Mouse (Mus musculus) MEL (cell line): ENCODE measurements around the gene Gss. TPM values are rescaled to one million over a fixed set of nuclear protein-coding genes. Genes with fewer than 3 reads are reported as not detected.

Experiments used
- DNase-seq: peaks from one replicate; pipeline ENCODE4 v3.0.0; 2011; ENCODE audit warnings: low read depth, low spot score
- H3K27ac ChIP-seq: 2 replicates; pipeline ENCODE4 v1.5.1; 2012; ENCODE audit warnings: low read depth, mild to moderate bottlenecking, control low read depth, low read length, moderate library complexity; ENCODE audit not compliant: control insufficient read depth
- H3K27me3 ChIP-seq, 2 experiments: fragments of 150-350 bp in 1 of 2; sonication (generic) in 1 of 2; 2 replicates each; pipeline ENCODE4 v1.6.1; 2012; ENCODE audit warnings: low read length in 2 of 2, mild to moderate bottlenecking in 2 of 2, improper control_type of control experiment in 1 of 2, moderate library complexity in 1 of 2; ENCODE audit not compliant: insufficient read depth in 2 of 2, control insufficient read depth in 1 of 2
- H3K36me3 ChIP-seq, 2 experiments: 2 replicates each; pipeline ENCODE4 v1.6.1; 2012 to 2014; ENCODE audit warnings: low read length in 2 of 2, improper control_type of control experiment in 1 of 2, inconsistent platforms in 1 of 2, mild to moderate bottlenecking in 1 of 2; ENCODE audit not compliant: insufficient read depth in 2 of 2, control insufficient read depth in 1 of 2
- H3K4me1 ChIP-seq, 2 experiments: fragments of 150-350 bp in 1 of 2; sonication (generic) in 1 of 2; 2 replicates each; pipeline ENCODE4 v1.6.1; 2012; ENCODE audit warnings: low read length in 2 of 2, improper control_type of control experiment in 1 of 2, mild to moderate bottlenecking in 1 of 2; ENCODE audit not compliant: insufficient read depth in 2 of 2, control insufficient read depth in 1 of 2
- H3K4me3 ChIP-seq, 2 experiments: fragments of 150-350 bp in 1 of 2; sonication (generic) in 1 of 2; 2 replicates each; pipeline ENCODE4 v1.5.1; 2012; ENCODE audit warnings: low read depth in 2 of 2, low read length in 2 of 2, mild to moderate bottlenecking in 2 of 2, moderate library complexity in 2 of 2, control low read depth in 1 of 2, improper control_type of control experiment in 1 of 2; ENCODE audit not compliant: control insufficient read depth in 1 of 2, insufficient read depth in 1 of 2
- H3K79me2 ChIP-seq: 2 replicates; pipeline ENCODE4 v1.6.1; 2012; ENCODE audit warnings: mild to moderate bottlenecking, low read length, moderate library complexity; ENCODE audit not compliant: control insufficient read depth, poor library complexity, insufficient read depth
- H3K9ac ChIP-seq: 2 replicates; pipeline ENCODE4 v1.6.1; 2012; ENCODE audit warnings: low read depth, mild to moderate bottlenecking, control low read depth, low read length, moderate library complexity; ENCODE audit not compliant: control insufficient read depth, poor library complexity, severe bottlenecking
- H3K9me3 ChIP-seq: fragments of 150-350 bp; sonication (generic); replicated peaks from 2 replicates; pipeline ENCODE4 v1.6.1; 2012; ENCODE audit warnings: mild to moderate bottlenecking, low read length, improper control_type of control experiment, moderate library complexity; ENCODE audit not compliant: insufficient read depth
- BHLHE40 ChIP-seq: IDR thresholded peaks from 2 replicates; pipeline ENCODE4 v1.6.1; 2012; ENCODE audit warnings: low read depth, mild to moderate bottlenecking, inconsistent platforms, low read length, improper control_type of control experiment, borderline replicate concordance
- CHD1 ChIP-seq: IDR thresholded peaks from 2 replicates; pipeline ENCODE4 v1.6.1; 2012; ENCODE audit warnings: low read depth, mild to moderate bottlenecking, inconsistent platforms, low read length, improper control_type of control experiment
- CHD2 ChIP-seq: IDR thresholded peaks from 2 replicates; pipeline ENCODE4 v1.6.1; 2011; ENCODE audit warnings: low read length, improper control_type of control experiment
- CTCF ChIP-seq, 3 experiments: IDR thresholded peaks in 2 of 3; conservative IDR thresholded peaks in 1 of 3; 2 replicates each; pipeline ENCODE4 v1.5.1; 2011 to 2012; ENCODE audit warnings: low read length in 3 of 3, low read depth in 2 of 3, mild to moderate bottlenecking in 2 of 3, improper control_type of control experiment in 1 of 3, inconsistent platforms in 1 of 3, mixed read lengths in 1 of 3, moderate library complexity in 1 of 3; ENCODE audit not compliant: control insufficient read depth in 1 of 3, insufficient read depth in 1 of 3, poor library complexity in 1 of 3, severe bottlenecking in 1 of 3
- EP300 ChIP-seq, 2 experiments: IDR thresholded peaks; 2 replicates each; pipeline ENCODE4 v1.6.1; 2011; ENCODE audit warnings: improper control_type of control experiment in 2 of 2, low read length in 2 of 2, low read depth in 1 of 2, mild to moderate bottlenecking in 1 of 2
- ETS1 ChIP-seq: IDR thresholded peaks from 2 replicates; pipeline ENCODE4 v1.6.1; 2012; ENCODE audit warnings: low read depth, mild to moderate bottlenecking, inconsistent platforms, low read length, improper control_type of control experiment, moderate library complexity
- GABPA ChIP-seq: IDR thresholded peaks from 2 replicates; pipeline ENCODE4 v1.6.1; 2012; ENCODE audit warnings: low read depth, mild to moderate bottlenecking, inconsistent platforms, low read length, improper control_type of control experiment, moderate library complexity
- GATA1 ChIP-seq: IDR thresholded peaks from 2 replicates; pipeline ENCODE4 v1.6.1; 2011; ENCODE audit warnings: low read depth, low read length, improper control_type of control experiment
- JUND ChIP-seq: IDR thresholded peaks from 2 replicates; pipeline ENCODE4 v1.6.1; 2011; ENCODE audit warnings: low read depth, mild to moderate bottlenecking, improper control_type of control experiment, low read length
- KAT2A ChIP-seq: conservative IDR thresholded peaks from 2 replicates; pipeline ENCODE4 v1.6.1; 2012; ENCODE audit warnings: low read depth, low read length, improper control_type of control experiment, inconsistent platforms
- MAX ChIP-seq: IDR thresholded peaks from 2 replicates; pipeline ENCODE4 v1.6.1; 2011; ENCODE audit warnings: low read length, improper control_type of control experiment
- MEF2A ChIP-seq: IDR thresholded peaks from 2 replicates; pipeline ENCODE4 v1.6.1; 2014; ENCODE audit warnings: low read depth, mild to moderate bottlenecking, inconsistent platforms, low read length, improper control_type of control experiment; ENCODE audit not compliant: poor library complexity, insufficient replicate concordance, severe bottlenecking; ENCODE audit errors: extremely low read depth
- MXI1 ChIP-seq: IDR thresholded peaks from 2 replicates; pipeline ENCODE4 v1.6.1; 2011; ENCODE audit warnings: mild to moderate bottlenecking, low read depth, low read length, improper control_type of control experiment
- MYB ChIP-seq: IDR thresholded peaks from 2 replicates; pipeline ENCODE4 v1.6.1; 2011; ENCODE audit warnings: mild to moderate bottlenecking, low read depth, low read length, improper control_type of control experiment
- MYC ChIP-seq: IDR thresholded peaks from 2 replicates; pipeline ENCODE4 v1.6.1; 2011; ENCODE audit warnings: low read depth, mild to moderate bottlenecking, low read length, improper control_type of control experiment, moderate library complexity
- NRF1 ChIP-seq: IDR thresholded peaks from 2 replicates; pipeline ENCODE4 v1.6.1; 2014; ENCODE audit warnings: low read depth, mild to moderate bottlenecking, inconsistent platforms, low read length, improper control_type of control experiment, moderate library complexity; ENCODE audit not compliant: poor library complexity, insufficient read depth, severe bottlenecking
- POLR2A ChIP-seq, 2 experiments: IDR thresholded peaks; 2 replicates each; pipeline ENCODE4 v1.6.1; 2011 to 2012; ENCODE audit warnings: low read length in 2 of 2, mild to moderate bottlenecking in 2 of 2, control low read depth in 1 of 2, improper control_type of control experiment in 1 of 2, low read depth in 1 of 2, moderate library complexity in 1 of 2; ENCODE audit not compliant: control insufficient read depth in 1 of 2, insufficient read depth in 1 of 2, poor library complexity in 1 of 2
- POLR2AphosphoS2 ChIP-seq: IDR thresholded peaks from 2 replicates; pipeline ENCODE4 v1.6.1; 2011; ENCODE audit warnings: low read length, improper control_type of control experiment
- POLR2AphosphoS5 ChIP-seq: IDR thresholded peaks from 2 replicates; pipeline ENCODE4 v1.6.1; 2012; ENCODE audit warnings: low read depth, borderline replicate concordance, mild to moderate bottlenecking, inconsistent platforms, low read length, moderate library complexity, mixed read lengths
- RAD21 ChIP-seq: IDR thresholded peaks from 2 replicates; pipeline ENCODE4 v1.6.1; 2011; ENCODE audit warnings: mild to moderate bottlenecking, low read depth, low read length, improper control_type of control experiment
- SMC3 ChIP-seq: IDR thresholded peaks from 2 replicates; pipeline ENCODE4 v1.6.1; 2011; ENCODE audit warnings: low read depth, low read length, improper control_type of control experiment
- TAL1 ChIP-seq: IDR thresholded peaks from 2 replicates; pipeline ENCODE4 v1.6.1; 2012; ENCODE audit warnings: mild to moderate bottlenecking, inconsistent platforms, low read length, moderate library complexity, mixed read lengths
- UBTF ChIP-seq: IDR thresholded peaks from 2 replicates; pipeline ENCODE4 v1.6.1; 2012; ENCODE audit warnings: low read depth, mild to moderate bottlenecking, inconsistent platforms, low read length, improper control_type of control experiment, moderate library complexity, borderline replicate concordance; ENCODE audit not compliant: insufficient read depth
- ZC3H11A ChIP-seq: IDR thresholded peaks from 2 replicates; pipeline ENCODE4 v1.6.1; 2012; ENCODE audit warnings: low read depth, mild to moderate bottlenecking, inconsistent platforms, low read length, improper control_type of control experiment
- ZKSCAN1 ChIP-seq: IDR thresholded peaks from 2 replicates; pipeline ENCODE4 v1.6.1; 2012; ENCODE audit warnings: low read depth, mild to moderate bottlenecking, inconsistent platforms, low read length, improper control_type of control experiment, moderate library complexity
- ZMIZ1 ChIP-seq: IDR thresholded peaks from 2 replicates; pipeline ENCODE4 v1.6.1; 2012; ENCODE audit warnings: low read depth, mild to moderate bottlenecking, inconsistent platforms, low read length, improper control_type of control experiment, moderate library complexity
- polyA plus RNA-seq, 2 experiments: library from polyadenylated mRNA; stranded (reverse) in 1 of 2; unstranded in 1 of 2; fragments of >175 nt in 1 of 2; fragments of >200 nt in 1 of 2; gene quantifications; 2 replicates each; pipeline versions ENCODE4 v1.2.1 to v1.2.4; 2012; ENCODE audit warnings: low replicate concordance in 2 of 2, low read depth in 1 of 2; ENCODE audit not compliant: insufficient read length in 2 of 2, insufficient read depth in 1 of 2, missing spikeins in 1 of 2
- total RNA-seq: library from RNA; depleted of rRNA; stranded (reverse); fragments of 300-350 nt; gene quantifications from 2 replicates; pipeline ENCODE4 v1.2.3, GENCODE M21; 2012

Gene Gss
- total and polyA plus RNA-seq, 3 experiments = 21.9 to 24.0 TPM; not detected in 1

- TF ChIP-seq ZKSCAN1 (no peak), POLR2AphosphoS5 (no peak), BHLHE40 (no peak), ZMIZ1 (no peak), MYC (no peak), NRF1 (no peak), TAL1 (no peak), JUND (no peak), MAX (no peak), POLR2A (IDR thresholded peaks at IDR 0.05; ENCODE audit: control insufficient read depth in 1 of 2, insufficient read depth in 1 of 2, low read depth in 1 of 2, low read length in 2 of 2, poor library complexity in 1 of 2) (no peak), UBTF (no peak), CHD1 (no peak), RAD21 (no peak), GATA1 (no peak), CTCF (IDR thresholded peaks at IDR 0.05 in 2 of 3, conservative IDR thresholded peaks at IDR 0.05 in 1 of 3; ENCODE audit: control insufficient read depth in 1 of 3, insufficient read depth in 1 of 3, low read depth in 2 of 3, low read length in 3 of 3, poor library complexity in 1 of 3, severe bottlenecking in 1 of 3) (no peak), MEF2A (no peak), ZC3H11A (no peak)
- Histone ChIP-seq H3K36me3 (peaks cover 0 to 2% of the 10 kb centered on the region in 2 experiments; a peak in 1 of 4 replicates), H3K27ac (no peak overlapping the region), H3K9me3 (no peaks in the 10 kb centered on the region), H3K79me2 (no peaks in the 10 kb centered on the region; the same call in 1 of the 2 replicates), H3K27me3 (no peaks in the 10 kb centered on the region), H3K4me1 (no peaks in the 10 kb centered on the region), H3K9ac (no peak overlapping the region), H3K4me3 (no peak overlapping the region)
- no peak for DNase-seq
These were observed 39.7 kb upstream of the Gss start for GRCm38 (mm10) chr2:155632138-155632936.

- H3K36me3 ChIP-seq = no peaks in the 10 kb centered on the region; a peak in 1 of 4 replicates
These were observed 38.2 kb upstream of the Gss start for GRCm38 (mm10) chr2:155630590-155631416.

More at GRCm38 (mm10) chr2:155630590-155631416, 38.2 kb upstream of the Gss start:
- DNase-seq = no peak
- no peaks in the 10 kb centered on the region for H3K9me3 ChIP-seq
- H3K4me1 ChIP-seq = no peaks in the 10 kb centered on the region
- no peak overlapping the region for H3K27ac ChIP-seq
- H3K79me2 ChIP-seq = no peaks in the 10 kb centered on the region; the same call in 1 of the 2 replicates
- no peak overlapping the region for H3K4me3 ChIP-seq
- TF ChIP-seq MEF2A = no peak
- no peak for TF ChIP-seq MXI1
- TF ChIP-seq CTCF (IDR thresholded peaks at IDR 0.05 in 2 of 3, conservative IDR thresholded peaks at IDR 0.05 in 1 of 3; ENCODE audit: control insufficient read depth in 1 of 3, insufficient read depth in 1 of 3, low read depth in 2 of 3, low read length in 3 of 3, poor library complexity in 1 of 3, severe bottlenecking in 1 of 3) = no peak
- TF ChIP-seq ETS1 = no peak
- TF ChIP-seq JUND = no peak
- no peak for TF ChIP-seq CHD1
- TF ChIP-seq GABPA = no peak
- no peak for TF ChIP-seq POLR2AphosphoS5
- no peak for TF ChIP-seq UBTF
- TF ChIP-seq BHLHE40 = no peak
- TF ChIP-seq SMC3 = no peak
- TF ChIP-seq CHD2 = no peak
- TF ChIP-seq EP300 (IDR thresholded peaks at IDR 0.05; ENCODE audit: low read depth in 1 of 2, low read length in 2 of 2) = no peak
- no peak for TF ChIP-seq MYB
- no peak for TF ChIP-seq POLR2AphosphoS2
- no peak for TF ChIP-seq KAT2A
- no peak for TF ChIP-seq GATA1
- no peak overlapping the region for H3K9ac ChIP-seq
- H3K27me3 ChIP-seq = no peaks in the 10 kb centered on the region
